Mouse (Mus musculus) C2C12 (cell line): Measurements from ENCODE around the gene Isx. TPM values are rescaled to one million over a fixed set of nuclear protein-coding genes. Genes with fewer than 3 reads are reported as not detected.

Source experiments
- H3K27me3 ChIP-seq: one replicate; pipeline ENCODE4 v1.6.1; 2011; ENCODE audit not compliant: control insufficient read depth, insufficient read depth, insufficient read length
- H3K36me3 ChIP-seq: one replicate; pipeline ENCODE4 v1.6.1; 2011; ENCODE audit not compliant: control insufficient read depth, insufficient read depth
- H3K4me3 ChIP-seq: one replicate; pipeline ENCODE4 v1.5.1; 2011; ENCODE audit warnings: mild to moderate bottlenecking, control low read depth; ENCODE audit not compliant: poor library complexity, insufficient read depth, severe bottlenecking
- H3K79me2 ChIP-seq: one replicate; pipeline ENCODE4 v1.6.1; 2011; ENCODE audit not compliant: control insufficient read depth, insufficient read depth
- H3K79me3 ChIP-seq: one replicate; pipeline ENCODE4 v1.6.1; 2011; ENCODE audit warnings: low read depth, control low read depth
- H3ac ChIP-seq: one replicate; pipeline ENCODE3; 2011; ENCODE audit warnings: low read depth; ENCODE audit not compliant: control insufficient read depth, insufficient read length
- CEBPB ChIP-seq: IDR thresholded peaks from one replicate; pipeline ENCODE4 v1.6.1; 2011; ENCODE audit warnings: low read depth, mild to moderate bottlenecking, control low read depth, moderate library complexity
- CTCF ChIP-seq: IDR thresholded peaks from one replicate; pipeline ENCODE4 v1.5.1; 2011; ENCODE audit not compliant: control insufficient read depth, insufficient read depth, insufficient read length
- FOSL1 ChIP-seq: IDR thresholded peaks from one replicate; pipeline ENCODE4 v1.8.0; 2011; ENCODE audit warnings: mild to moderate bottlenecking, low read length; ENCODE audit not compliant: poor library complexity, insufficient read depth, severe bottlenecking
- MAX ChIP-seq: IDR thresholded peaks from one replicate; pipeline ENCODE4 v1.6.1; 2011; ENCODE audit warnings: mild to moderate bottlenecking, control low read depth
- MYOD1 ChIP-seq: IDR thresholded peaks from one replicate; pipeline ENCODE4 v1.6.1; 2011; ENCODE audit warnings: low read depth; ENCODE audit not compliant: control insufficient read depth, insufficient read length
- MYOG ChIP-seq: IDR thresholded peaks from one replicate; pipeline ENCODE4 v1.6.1; 2011; ENCODE audit not compliant: control insufficient read depth, insufficient read length; ENCODE audit errors: extremely low read depth
- USF1 ChIP-seq: IDR thresholded peaks from one replicate; pipeline ENCODE4 v1.6.1; 2011; ENCODE audit warnings: low read depth, mild to moderate bottlenecking, control low read depth, moderate library complexity
- long read RNA-seq, 2 experiments: library from polyadenylated mRNA; unstranded; transcript quantifications; one replicate each; pipeline ENCODE4 v2.0.0; 2019 to 2020
- polyA plus RNA-seq: library from polyadenylated mRNA; unstranded; fragments of >200 nt; fragmentation: generic; extraction: Trizol; gene quantifications from one replicate; pipeline ENCODE4 v1.2.1, GENCODE M21; 2012; ENCODE audit warnings: missing spikeins

Gene Isx
- polyA plus RNA-seq = not detected
- long read RNA-seq, experiment 1 = 0 reads
- long read RNA-seq, experiment 2 = 0 reads

DNA sequence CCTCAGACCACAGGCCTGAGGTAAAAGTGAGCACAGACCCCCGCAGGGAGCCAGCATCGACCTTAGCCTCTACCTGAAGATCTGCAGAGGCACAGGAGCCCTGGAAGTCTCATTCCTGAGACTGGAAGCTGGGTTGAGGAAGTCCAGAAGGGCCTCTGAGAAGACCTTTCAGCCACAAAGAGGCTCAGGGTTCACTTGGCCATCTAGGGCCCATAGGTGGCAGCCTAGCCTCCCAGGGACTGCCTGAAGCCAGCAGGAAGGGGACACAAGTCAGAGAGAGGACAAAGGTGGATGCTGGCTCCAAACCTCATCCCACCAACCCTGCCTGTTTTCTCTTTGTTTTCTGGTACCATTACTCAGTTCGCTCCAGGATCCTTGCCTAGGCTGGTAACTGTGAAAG is at the start of gene Isx:
Gene Isx (plus strand): TSS at position 234 of the 400 bp plus-strand sequence.
- TF ChIP-seq CEBPB (no peak), FOSL1 (no peak), CTCF (no peak), USF1 (no peak), MAX (no peak), MYOD1 (no peak), MYOG (no peak)

GRCm38 (mm10) chr8:74827689-74828088 is 45.3 kb upstream of the Isx start:
- no peaks in the 10 kb centered on the region for H3K27me3 ChIP-seq
- H3K79me3 ChIP-seq = no peaks in the 10 kb centered on the region
- no peak overlapping the region for H3ac ChIP-seq
- no peaks in the 10 kb centered on the region for H3K36me3 ChIP-seq
- no peak overlapping the region for H3K4me3 ChIP-seq
- no peaks in the 10 kb centered on the region for H3K79me2 ChIP-seq
- TF ChIP-seq MAX (no peak), MYOD1 (no peak), CEBPB (no peak), USF1 (no peak), FOSL1 (no peak), CTCF (no peak), MYOG (no peak)

More for the DNA sequence above, at the start of gene Isx:
- Histone ChIP-seq H3K79me2 (no peaks in the 10 kb centered on the region), H3K36me3 (no peaks in the 10 kb centered on the region), H3K4me3 (no peak within 1 kb of the TSS), H3K27me3 (no peaks in the 10 kb centered on the region), H3ac (no peak within 1 kb of the TSS), H3K79me3 (no peaks in the 10 kb centered on the region)

- Histone ChIP-seq H3ac (no peak overlapping the region), H3K79me2 (no peaks in the 10 kb centered on the region), H3K27me3 (no peaks in the 10 kb centered on the region), H3K79me3 (no peaks in the 10 kb centered on the region), H3K36me3 (no peaks in the 10 kb centered on the region), H3K4me3 (no peak overlapping the region)
- TF ChIP-seq MAX = no peak
- TF ChIP-seq FOSL1 = no peak
- no peak for TF ChIP-seq MYOG
- no peak for TF ChIP-seq MYOD1
- no peak for TF ChIP-seq CTCF
- TF ChIP-seq USF1 = no peak
- no peak for TF ChIP-seq CEBPB
These were observed 41.7 kb upstream of the Isx start for GRCm38 (mm10) chr8:74831322-74831721.

- no peaks in the 10 kb centered on the region for H3K79me2 ChIP-seq
- TF ChIP-seq CTCF (no peak), MYOD1 (no peak)
- no peaks in the 10 kb centered on the region for H3K36me3 ChIP-seq
- no peak overlapping the region for H3ac ChIP-seq
- H3K79me3 ChIP-seq = no peaks in the 10 kb centered on the region
- H3K4me3 ChIP-seq = no peak overlapping the region
- no peaks in the 10 kb centered on the region for H3K27me3 ChIP-seq
These were observed 38.7 kb upstream of the Isx start for GRCm38 (mm10) chr8:74834246-74834645.

- no peak overlapping the region for H3ac ChIP-seq
- H3K4me3 ChIP-seq = no peak overlapping the region
- no peaks in the 10 kb centered on the region for H3K36me3 ChIP-seq
- no peaks in the 10 kb centered on the region for H3K79me3 ChIP-seq
- H3K27me3 ChIP-seq = no peaks in the 10 kb centered on the region
- H3K79me2 ChIP-seq = no peaks in the 10 kb centered on the region
- TF ChIP-seq CTCF (no peak), MYOD1 (no peak), FOSL1 (no peak), USF1 (no peak), CEBPB (no peak)
These were observed 25.5 kb upstream of the Isx start for GRCm38 (mm10) chr8:74847376-74848048.

DNA sequence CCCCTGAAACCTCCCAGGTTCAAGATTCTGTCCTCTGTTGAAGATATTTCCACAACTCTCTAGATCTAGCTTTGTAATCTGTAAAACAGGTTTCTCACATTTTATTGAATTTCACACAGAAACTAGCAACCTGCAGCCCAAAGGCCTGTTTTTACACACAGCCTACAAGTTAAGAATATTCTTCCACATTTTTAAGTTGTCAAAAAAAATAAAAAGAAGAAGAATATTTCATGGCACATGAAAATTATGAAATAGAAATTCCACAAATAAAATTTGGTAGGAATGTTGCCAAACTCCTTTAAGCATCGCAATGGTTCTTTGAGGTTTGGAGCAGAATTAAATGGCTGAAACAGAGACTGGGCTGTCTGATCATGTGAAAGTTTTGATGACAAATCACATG is 24.3 kb upstream of the Isx start:
- no peak for TF ChIP-seq CTCF
- TF ChIP-seq MYOD1 = no peak
- no peak for TF ChIP-seq FOSL1
- no peak for TF ChIP-seq MYOG
- no peak for TF ChIP-seq MAX
- no peak for TF ChIP-seq CEBPB
- no peak for TF ChIP-seq USF1
- Histone ChIP-seq H3K27me3 (no peaks in the 10 kb centered on the region), H3K79me3 (no peaks in the 10 kb centered on the region), H3K36me3 (no peaks in the 10 kb centered on the region), H3K4me3 (no peak overlapping the region), H3ac (no peak overlapping the region), H3K79me2 (no peaks in the 10 kb centered on the region)
